Mouse (Mus musculus): ENCODE results near the gene Abca4.

The Abca4 gene

DNA sequence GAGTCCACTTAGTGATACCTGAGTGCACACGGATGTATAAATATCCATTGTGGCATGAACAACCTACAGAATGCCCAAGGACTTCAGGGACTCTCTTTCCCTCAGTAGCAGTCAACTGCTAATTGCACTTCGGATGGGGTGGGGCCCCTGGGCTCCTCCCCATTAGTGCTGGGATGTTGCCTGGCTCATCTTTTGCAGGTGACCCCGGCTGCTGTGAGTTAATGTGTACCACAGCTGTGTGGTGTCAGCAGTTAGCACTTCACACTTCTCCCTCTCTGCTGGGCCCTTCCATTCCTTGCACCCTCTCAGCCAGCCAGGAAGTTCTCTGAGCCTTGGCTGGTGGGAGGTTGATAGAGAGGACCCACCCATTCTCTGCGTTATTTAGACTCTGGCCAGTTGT, 65.2 kb downstream of the Abca4 start:
- no peak for DNase-seq (ENCODE audit: low read depth, low spot score)

DNA sequence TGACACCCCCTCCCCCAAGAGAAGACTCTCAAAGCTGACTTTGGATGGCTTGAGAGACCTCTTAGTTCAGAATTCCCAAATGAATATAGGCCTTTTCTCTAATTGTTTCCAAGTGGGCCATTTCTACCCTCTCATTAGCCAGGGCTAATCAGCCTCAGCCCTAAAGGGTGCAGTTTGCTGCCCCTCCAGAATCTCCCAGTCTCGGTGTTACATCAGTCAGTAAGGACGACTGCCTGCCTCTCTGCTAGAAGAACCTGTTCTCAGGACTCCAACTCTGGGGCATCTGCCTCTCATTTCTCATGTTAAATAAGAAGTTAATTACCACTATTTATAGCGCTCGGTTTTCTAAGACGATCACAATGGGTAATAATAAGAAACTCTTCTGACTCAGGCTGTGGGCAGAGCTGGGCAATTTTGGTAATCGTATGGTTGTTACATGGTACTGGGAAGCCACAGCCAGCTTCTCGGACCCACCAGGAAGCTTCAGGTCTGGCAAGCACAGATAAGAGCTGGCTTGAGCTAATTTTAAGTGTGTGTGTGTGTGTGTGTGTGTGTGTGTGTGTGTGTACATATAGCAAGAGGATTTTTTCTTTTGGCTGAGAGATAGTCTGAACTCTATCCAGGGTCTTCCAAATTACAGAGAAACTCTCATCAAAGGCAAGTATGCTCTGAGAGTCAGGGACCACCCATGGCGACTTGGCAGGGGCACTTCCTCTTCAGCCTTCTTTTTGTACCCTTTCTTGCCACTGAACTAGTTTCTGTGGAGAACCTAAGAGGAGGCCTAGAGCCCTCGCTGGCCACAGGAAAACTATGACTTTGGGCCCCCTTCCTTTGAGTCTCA, 67.1 kb downstream of the Abca4 start:
- DNase-seq (ENCODE audit: low read depth, low spot score) = peak; percentile 49

DNA sequence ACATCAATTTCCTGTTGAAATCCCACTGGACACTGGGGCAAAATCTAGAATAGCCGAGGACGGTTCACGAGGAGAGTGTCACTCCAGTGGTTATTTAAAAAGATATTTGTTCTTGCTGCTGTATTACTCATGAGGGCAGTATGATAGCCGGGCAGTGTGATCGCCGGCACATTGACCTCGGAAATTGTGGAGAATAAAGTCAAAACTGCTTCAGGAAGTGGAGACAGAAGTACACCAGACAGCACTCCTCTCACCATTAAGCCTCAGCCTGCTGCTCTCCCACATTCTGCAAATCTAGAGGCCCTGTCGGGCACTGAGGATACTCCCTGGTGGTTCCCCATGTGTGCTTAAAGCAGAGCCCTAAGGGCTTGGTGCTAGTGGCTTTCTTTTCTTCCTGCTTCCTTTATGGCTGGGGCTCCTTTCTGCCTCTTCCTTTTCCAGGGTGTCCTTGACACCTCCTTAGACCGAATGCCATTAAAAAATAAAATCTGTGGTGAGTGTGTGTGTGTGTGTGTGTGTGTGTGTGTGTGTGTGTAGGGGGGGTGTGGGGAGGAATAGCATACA, 74.5 kb downstream of the Abca4 start:
- no peak for DNase-seq (ENCODE audit: low read depth, low spot score)

DNA sequence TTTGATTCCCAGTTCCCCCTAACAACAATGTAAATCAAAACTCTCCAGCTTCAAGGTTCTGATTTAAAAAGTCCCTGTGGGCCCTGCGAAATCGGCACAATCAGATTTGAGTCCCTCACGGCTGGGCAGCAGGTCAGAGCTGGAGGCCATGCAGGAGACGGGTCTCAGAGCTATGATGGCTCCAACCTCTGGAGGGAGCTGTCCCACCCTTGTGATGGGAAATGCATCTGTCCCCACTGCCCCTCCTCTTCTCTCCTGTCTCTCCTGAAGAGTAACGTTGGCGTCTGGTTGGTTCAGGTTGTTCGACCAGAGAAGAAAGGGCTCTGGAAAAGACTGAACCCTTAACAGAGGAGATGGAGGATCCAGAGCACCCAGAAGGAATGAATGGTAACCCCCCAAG, 75.5 kb downstream of the Abca4 start:
- no peak for DNase-seq (ENCODE audit: low read depth, low spot score)

DNA sequence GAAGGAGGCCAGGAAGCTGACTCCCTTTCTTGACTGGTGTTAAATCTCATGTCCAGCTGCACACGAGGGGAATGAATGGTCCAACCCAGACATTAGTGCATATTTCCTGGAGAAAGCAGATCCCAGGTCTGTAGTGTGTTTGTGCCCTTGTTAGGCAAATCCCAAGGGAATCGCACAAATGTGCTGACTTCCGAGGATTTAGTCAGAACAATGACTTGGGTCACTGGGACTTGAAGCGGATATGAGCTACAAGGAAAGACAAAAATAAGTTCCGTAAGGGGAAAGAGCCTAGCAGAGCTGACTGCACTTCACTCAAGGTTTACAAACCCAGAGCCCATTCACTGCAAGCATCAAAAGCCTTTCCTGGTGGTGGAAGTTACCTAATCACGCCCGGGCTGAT, 76.0 kb downstream of the Abca4 start:
- no peak for DNase-seq (ENCODE audit: low read depth, low spot score)

DNA sequence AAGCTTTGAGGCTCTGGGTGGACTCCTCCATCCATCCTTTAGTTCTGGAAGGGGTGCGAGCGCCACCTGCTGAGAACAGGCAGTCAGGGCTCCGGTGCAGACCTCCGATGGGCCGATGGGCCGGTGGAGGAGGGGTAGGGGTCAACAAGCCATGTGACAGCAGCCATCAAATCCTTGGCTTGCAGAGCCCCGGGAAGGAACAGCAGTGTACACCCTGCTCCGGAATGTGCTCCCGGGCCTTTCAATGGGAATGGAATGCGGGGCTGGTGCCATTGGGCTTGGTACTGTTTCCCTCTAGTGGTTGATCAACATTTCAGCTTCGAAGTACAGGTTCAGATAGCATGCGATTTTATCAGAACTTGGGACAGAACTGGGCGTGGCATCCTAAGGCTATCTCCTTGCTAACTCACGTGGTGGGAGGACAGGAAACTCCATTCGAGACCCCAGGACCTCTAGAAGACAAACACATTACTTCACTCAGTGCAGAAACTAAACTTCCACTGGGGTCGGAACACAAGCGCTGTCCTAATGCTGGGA, 78.0 kb downstream of the Abca4 start:
- DNase-seq (ENCODE audit: low read depth, low spot score) = no peak

DNA sequence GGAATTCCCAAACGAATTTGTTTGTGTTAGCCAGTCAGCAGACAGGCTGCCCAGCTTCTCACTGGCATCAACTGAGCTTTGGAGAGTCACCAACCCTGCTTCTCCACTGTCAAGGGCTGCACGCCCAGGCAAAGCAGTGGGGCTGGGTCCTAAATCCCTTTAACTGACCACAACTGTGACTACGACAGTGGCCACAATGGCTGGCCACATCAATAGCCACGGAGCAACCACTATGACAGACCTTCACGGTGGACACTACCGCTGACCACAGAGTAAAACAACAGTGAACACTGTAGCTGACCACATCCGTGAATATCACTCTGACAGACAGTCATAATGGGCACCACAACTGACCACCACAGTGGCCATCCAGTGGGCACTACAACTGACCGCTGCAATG, 78.6 kb downstream of the Abca4 start:
- DNase-seq (ENCODE audit: low read depth, low spot score) = no peak

DNA sequence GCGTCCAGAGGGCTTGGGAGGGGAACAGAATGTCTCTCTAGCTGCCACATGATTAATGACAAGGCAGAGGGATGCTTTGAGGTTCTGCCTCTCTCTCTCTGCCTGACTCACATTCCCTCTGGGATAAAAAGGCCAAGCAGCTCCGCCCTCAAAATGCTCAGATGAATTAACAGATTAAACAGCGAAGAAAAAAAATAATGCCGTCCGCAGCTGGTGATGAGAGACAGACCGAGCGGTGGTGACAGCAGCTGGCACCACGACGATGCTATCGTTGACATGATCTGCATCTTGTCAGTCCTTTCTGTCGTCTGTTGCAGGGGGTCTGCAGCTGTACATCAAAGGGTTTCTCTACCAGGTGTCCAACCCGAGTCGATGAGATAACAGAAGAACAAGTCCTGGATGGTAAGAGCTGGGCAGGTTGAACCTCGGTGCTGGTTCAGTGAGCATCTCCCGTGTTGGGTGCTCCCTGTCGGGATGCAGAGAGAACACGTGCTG, 84.8 kb downstream of the Abca4 start:
- DNase-seq (ENCODE audit: low read depth, low spot score) = no peak

DNA sequence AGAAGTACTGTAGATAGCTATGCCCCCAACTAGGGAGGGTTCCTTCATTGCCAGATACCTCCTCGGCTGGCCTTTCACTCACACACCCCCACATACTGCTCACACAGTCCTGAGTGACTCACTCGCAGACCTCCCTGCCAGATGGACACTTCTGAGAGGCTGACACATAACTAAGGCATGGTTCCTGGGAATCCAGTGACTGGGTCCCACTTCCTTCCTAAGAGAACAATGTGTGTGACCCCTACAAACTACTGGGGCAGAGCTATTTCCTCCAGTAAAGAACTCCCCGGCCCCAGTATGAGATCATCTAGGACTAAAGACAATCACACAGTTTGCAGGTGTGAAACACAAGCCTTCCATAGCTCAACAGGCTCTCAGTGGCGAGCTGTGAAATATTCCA, 86.5 kb downstream of the Abca4 start:
- DNase-seq (ENCODE audit: low read depth, low spot score) = no peak

DNA sequence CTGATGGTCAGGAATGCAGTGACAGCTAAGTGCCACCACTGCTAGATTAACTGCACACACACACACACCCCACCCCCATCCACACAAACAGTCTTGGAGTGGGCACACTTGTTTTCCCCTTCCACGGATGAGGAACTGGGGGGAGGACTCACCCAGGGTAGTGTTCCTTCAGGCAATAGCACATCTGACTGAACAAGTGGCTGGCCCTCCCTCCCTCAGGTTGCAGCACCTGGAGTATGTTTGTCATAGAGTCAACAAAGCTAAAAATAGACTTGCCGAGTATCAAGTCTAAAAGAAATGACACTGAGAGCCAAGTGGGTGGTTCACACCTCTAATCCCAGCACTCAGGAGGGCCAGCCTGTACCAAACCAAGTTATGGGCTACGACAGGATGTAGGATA, 87.4 kb downstream of the Abca4 start:
- DNase-seq (ENCODE audit: low read depth, low spot score) = no peak

DNA sequence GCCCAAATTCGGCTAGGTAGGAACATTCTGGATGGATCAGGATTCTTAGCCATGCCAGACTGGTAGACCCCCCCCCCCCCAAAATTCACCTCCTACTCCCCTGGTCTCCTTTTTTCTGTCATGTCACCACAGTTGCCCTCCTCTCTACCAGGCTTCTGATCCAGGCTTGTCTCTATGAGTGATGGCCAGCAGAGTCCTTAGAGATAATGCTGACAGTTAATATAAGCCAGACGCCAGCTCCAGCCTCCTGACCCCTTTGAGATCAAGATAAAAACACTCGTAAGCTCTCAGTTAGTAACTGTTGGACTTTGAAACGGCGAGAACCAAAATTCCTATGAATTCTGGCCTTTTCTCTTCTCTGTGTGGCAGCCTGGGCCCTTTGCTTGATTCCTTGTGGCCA, 89.0 kb downstream of the Abca4 start:
- DNase-seq (ENCODE audit: low read depth, low spot score) = no peak

DNA sequence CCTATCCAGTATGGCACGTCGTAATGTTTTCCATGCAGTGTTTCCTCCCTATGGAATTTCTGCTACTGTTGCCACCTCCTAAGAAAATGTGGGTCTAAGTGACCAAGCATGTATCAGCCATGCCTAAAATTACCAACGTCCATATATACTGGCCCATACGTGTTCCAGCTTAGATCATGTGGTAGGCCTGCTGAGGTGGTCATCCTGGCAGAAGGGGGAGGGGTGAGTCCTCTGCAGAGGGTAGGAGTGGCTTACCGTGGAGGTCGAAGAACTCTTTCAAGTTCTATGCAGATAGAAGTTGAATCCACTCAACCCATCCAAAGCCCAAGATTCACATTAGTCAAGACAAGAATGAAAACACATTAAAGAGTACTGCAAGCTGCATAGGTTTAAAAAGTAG, 89.6 kb downstream of the Abca4 start:
- no peak for DNase-seq (ENCODE audit: low read depth, low spot score)

DNA sequence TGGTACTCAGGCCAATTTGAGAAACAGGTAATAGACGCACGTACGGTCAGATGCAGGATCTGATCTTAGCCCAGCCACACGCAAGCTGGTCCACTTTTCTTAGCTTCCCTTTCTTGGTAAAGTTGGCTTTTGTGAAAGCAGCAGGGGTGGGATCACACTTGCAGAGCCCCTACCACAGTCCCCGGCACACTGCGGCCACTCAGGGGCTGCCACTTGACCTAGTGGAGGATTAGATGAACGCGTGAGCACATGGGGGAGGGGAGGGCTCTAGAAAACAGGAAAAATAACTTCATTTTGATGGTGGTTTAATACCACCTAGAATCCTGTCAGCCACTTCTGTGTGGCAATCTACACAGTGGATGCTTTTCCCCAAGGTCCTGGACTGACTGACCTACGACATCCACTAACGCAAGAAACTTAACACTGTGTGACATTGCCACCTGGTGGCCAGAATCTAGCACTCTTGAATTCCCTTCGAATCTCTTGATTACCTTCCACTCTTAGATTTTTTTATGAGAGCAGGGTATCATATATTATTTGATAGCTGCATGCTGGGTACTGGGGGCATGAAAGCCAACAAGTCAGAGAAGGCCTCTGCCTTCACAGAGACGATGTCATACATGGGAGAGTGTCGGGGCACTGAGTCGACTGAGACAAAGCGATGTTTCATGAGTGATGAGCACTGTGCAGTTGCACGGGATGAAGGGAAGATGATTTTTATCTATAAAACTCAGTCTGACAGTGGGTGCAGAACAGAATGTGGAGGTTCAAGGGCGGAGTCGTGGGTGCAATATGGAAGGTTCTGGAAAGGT, 96.6 kb downstream of the Abca4 start:
- no peak for DNase-seq (ENCODE audit: low read depth, low spot score)

DNA sequence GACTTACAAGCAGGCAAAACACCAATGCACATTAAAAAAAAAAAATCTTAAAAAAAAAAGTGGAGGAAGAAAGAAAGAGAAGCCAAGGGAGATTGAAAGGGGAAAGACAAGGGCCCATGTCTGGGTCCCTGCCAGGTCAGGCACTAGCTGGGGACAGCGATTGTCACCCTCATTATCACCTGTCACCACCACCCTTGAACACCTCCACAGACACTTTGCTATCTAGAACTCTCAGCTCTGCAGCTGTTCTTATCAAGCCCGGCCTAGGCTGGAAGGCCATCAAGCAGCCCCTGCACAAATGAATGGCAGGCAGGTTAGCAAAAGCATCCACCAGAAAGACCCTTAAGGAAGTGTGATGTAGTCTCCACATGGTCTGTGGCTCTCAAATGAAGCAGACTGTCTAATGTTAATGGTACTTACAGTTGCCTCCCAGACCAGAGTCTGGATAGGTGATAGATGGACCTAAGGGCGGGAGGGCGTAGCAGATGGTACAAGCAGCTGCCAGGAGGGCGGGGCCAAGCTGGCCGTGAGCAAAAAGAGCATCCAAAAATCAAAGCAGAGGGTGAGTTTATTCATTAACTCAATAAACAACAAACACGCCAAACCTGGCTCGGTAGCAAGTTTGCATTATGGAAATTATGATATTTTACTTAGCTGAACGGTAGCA, 98.1 kb downstream of the Abca4 start:
- DNase-seq (ENCODE audit: low read depth, low spot score) = peak; percentile 38

DNA sequence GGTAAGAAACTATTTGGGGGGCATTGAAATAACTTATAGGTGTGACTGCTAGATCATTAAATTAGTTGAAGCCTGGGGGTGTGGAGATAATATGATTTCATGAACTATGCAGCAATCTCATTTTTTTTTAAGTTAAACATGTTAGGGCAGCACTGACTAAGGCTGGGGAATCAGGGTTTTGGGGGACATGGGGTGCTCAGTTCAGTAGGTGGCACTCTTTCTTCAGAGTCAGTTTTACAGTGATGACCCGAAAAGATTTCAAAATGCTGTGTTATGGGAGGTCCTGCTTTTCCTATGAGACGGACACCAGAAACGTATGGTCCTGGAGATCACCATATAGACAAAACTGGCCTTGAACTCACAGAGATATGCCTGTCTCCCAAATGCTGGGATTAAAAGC, 99.2 kb downstream of the Abca4 start:
- no peak for DNase-seq (ENCODE audit: low read depth, low spot score)

DNA sequence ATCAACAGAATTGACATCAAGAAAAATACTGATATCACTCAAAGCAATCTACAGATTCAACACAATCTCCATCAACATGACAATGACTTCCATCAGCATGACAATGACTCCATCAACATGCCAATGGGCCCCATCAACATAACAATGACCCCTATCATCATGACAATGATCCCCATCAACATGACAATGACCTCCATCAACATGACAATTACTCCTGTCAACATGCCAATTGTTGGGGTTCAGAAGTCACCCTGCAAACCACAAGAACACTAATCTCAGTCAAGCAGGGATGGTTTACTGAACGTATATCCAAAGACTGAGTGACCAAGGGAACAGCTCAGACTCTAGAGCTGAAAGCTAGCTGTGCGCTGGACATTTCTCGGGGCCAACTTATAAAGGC, 101.2 kb downstream of the Abca4 start:
- DNase-seq (ENCODE audit: low read depth, low spot score) = no peak

DNA sequence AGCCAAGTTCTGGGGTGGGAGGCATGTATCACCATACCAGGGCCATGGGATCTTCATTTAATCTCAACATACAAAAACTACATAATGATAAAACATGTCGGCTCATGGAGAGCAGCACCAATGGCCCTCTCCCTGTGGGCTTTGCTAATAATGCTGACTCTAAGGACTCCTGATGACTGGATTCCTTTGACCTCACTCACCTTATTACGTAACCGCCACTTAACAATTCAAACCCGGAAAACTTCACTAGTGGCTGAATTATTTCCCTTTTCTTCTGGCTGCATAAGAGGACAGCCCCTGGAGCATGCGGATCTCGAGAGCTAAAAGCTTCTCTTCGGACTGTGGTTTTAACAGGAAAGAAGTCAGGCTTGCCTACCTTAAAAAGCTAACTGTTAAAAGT, 106.6 kb downstream of the Abca4 start:
- no peak for DNase-seq (ENCODE audit: low read depth, low spot score)

DNA sequence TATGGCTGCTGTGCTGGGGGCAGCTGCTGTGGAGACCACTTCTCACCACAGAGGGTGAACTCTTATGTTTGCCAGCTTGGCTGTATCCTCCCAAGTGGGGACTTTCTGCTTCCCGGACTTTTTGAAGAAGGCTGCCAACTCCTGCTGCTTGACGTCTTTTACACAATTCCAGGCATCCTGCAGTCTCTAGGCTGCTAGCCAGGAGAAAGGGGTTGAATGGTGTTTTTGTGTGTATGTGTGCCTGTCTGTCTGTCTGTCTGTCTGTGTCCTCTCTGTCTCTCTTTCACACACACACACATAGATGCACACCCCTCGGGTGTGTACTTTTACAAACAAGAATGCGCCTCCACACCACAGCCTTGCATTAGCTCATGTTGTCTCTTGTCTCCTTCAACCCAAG, 108.2 kb downstream of the Abca4 start:
- no peak for DNase-seq (ENCODE audit: low read depth, low spot score)

DNA sequence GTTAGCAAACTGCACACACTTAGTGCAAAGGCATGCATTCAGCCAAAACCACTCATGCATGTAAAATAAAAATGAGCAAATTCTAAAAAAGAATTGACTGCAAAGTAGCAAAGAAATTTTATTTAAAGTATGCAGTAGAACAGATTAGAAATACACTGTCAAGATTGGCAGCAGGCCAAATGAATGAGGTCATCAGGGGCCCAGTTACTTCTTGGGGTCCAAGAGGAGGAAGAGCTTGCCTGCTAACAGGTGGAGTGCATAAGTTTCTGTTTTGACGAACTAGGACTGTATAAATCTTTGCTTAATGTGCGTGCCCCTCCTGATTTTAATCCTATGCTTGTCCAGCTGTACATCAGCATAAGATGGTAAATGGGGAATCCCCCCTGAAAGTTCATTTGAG, 109.8 kb downstream of the Abca4 start:
- no peak for DNase-seq (ENCODE audit: low read depth, low spot score)

DNA sequence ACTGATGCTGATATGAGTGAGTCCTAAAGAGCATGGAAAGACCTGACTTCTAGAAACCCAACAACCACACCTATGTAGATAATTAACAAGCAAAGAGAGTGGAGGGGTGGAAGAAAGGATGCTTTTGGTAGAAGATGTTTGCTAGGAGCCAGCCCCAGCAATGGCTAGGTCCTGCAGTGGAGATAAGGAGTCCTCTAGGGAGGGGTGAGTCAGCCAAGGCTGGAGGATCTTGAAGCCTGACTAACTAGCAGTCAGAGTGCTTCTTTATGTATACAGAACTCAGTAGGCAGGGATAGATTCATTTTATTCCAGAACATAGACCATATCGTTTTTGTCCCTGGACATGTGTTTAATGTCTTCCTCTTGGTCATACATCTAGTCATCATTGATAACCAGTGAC, 115.2 kb downstream of the Abca4 start:
- no peak for DNase-seq (ENCODE audit: low read depth, low spot score)

DNA sequence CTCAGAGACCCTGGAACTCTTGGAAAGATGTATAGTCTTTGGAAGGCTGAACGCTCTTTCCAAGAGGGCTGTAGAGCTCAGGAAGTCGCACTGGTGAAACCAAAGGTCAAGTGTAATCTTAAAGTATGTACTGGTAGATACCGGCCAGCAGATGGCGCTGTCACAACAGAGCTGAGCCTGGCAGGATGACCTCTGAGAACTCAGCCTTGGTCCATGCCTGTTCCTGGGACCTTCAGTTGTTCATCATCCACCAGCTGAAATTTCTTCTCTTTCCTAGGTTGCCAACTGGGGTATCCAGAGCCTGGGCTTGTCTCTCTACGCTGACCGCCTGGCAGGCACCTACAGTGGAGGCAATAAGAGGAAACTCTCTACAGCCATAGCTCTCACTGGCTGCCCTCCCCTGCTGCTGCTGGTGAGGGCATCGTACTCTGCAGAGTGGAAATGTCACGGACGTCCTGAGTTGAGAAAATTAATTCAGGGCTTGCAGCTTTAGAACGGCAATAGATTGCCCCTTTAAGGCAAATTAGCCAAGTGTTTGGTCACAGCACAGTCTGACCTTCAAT, 125.5 kb downstream of the Abca4 start:
- DNase-seq (ENCODE audit: low read depth, low spot score) = peak; percentile 45
